In genomic region chr10:16552861-16553635, GRCm38 (mm10) we compare ENCODE assay signal across 10 mouse cellular contexts.
A peak's percentile ranks its signal among the peaks of the same experiment; 100 is the strongest.
DNase-seq lines count a peak whose midpoint lies in the region; TF ChIP-seq lines count a peak whose summit lies in the region.
"Had no signal": no experiment of that assay in that cellular context is flagged by ENCODE, and none has a peak within 500 bp of the region (broad histone marks: within the 10 kb centered on the region; RNA-seq: fewer than 3 reads in every experiment).

No protein-coding gene starts in this region.

- intact Hi-C loops in heart, postnatal 25 days (cut with DNase I) = no loop called here

- no peak overlapping the region for H3K27ac ChIP-seq in heart, embryonic 10.5 days
- no peak overlapping the region for H3K27ac ChIP-seq in thymus, adult 2 months (ENCODE audit: control insufficient read depth, insufficient read depth, low read length)
- H3K27ac ChIP-seq: liver, embryonic 14.5 days; neural tube, embryonic 12.5 days had no signal

- no peak overlapping the region for H3K4me3 ChIP-seq in heart, embryonic 10.5 days
- no peak overlapping the region for H3K4me3 ChIP-seq in thymus, adult 2 months (ENCODE audit: control insufficient read depth, insufficient read depth, low read length)
- H3K4me3 ChIP-seq: neural tube, embryonic 12.5 days had no signal

- H3K9me3 ChIP-seq in heart, embryonic 10.5 days = no peaks in the 10 kb centered on the region
- H3K9me3 ChIP-seq: neural tube, embryonic 12.5 days had no signal

- no peaks in the 10 kb centered on the region for H3K36me3 ChIP-seq in heart, embryonic 10.5 days
- no peaks in the 10 kb centered on the region for H3K36me3 ChIP-seq in thymus, adult 2 months (ENCODE audit: control insufficient read depth, insufficient read depth, low read length)
- H3K36me3 ChIP-seq: neural tube, embryonic 12.5 days had no signal

- TF ChIP-seq CTCF in thymus, adult 2 months (IDR thresholded peaks at IDR 0.05; ENCODE audit: borderline replicate concordance, control insufficient read depth, extremely low read depth, insufficient read depth, low read length, poor library complexity) = no peak

- TF ChIP-seq POLR2A in thymus, adult 2 months (IDR thresholded peaks at IDR 0.05; ENCODE audit: control insufficient read depth, extremely low read depth, insufficient read depth, low read length, poor library complexity) = no peak

- H3K4me1 ChIP-seq in heart, embryonic 10.5 days = no peaks in the 10 kb centered on the region
- H3K4me1 ChIP-seq in thymus, adult 2 months (replicated peaks; ENCODE audit: control insufficient read depth, insufficient read depth, low read length) = no peaks in the 10 kb centered on the region
- H3K4me1 ChIP-seq: neural tube, embryonic 12.5 days had no signal

- no peaks in the 10 kb centered on the region for H3K27me3 ChIP-seq in heart, embryonic 10.5 days (ENCODE audit: insufficient read depth, poor library complexity, severe bottlenecking)
- H3K27me3 ChIP-seq in thymus, adult 2 months (ENCODE audit: control insufficient read depth, insufficient read depth, low read length) = no peaks in the 10 kb centered on the region
- H3K27me3 ChIP-seq: neural tube, embryonic 12.5 days had no signal

- DNase-seq in heart, adult 8-10 months (ENCODE audit: low spot score) = peak; percentile 32
- no peak for DNase-seq in heart, embryonic 10.5 days (ENCODE audit: low spot score)
- peak; percentile 99 for DNase-seq in 3T3-L1 (ENCODE audit: low read depth, low spot score)
- DNase-seq in adrenal gland, postnatal 10 days = peak; percentile 40
- peak; percentile 2 for DNase-seq in heart, postnatal 25 days (ENCODE audit: low spot score)
- no peak for DNase-seq in layer of hippocampus, postnatal 25 days (ENCODE audit: extremely low spot score in 1 of 2, low spot score in 1 of 2)
- DNase-seq in spleen, postnatal 4 days (ENCODE audit: low spot score in 2 of 2) = no peak
- DNase-seq in thymus, adult 2 months = no peak

- 66% methylated on average over 3 of the region's 3 CpGs for WGBS in heart, embryonic 10.5 days
- 83% methylated on average over 3 of the region's 3 CpGs for WGBS in thymus, adult 2 months

Comparison
In these comparisons a context has a peak if more than half of its experiments do, and no peak if none do; other contexts are left out.
1. DNase-seq: peak in heart, adult 8-10 months (single experiment), 3T3-L1 (single experiment), adrenal gland, postnatal 10 days (single experiment) and heart, postnatal 25 days (single experiment); none in heart, embryonic 10.5 days (single experiment), layer of hippocampus, postnatal 25 days (0 of 2), spleen, postnatal 4 days (0 of 2) and thymus, adult 2 months (single experiment).